Mouse (Mus musculus) embryonic fibroblast, embryonic 13.5 days (primary cell): ENCODE data around the gene Mios.
A peak's percentile ranks its signal among the peaks of the same experiment; 100 is the strongest.

Experiments
- CTCF ChIP-seq: IDR thresholded peaks from 2 replicates; pipeline ENCODE4 v1.5.1; 2011; ENCODE audit warnings: mild to moderate bottlenecking, control low read depth, low read length, moderate library complexity, borderline replicate concordance; ENCODE audit not compliant: insufficient read depth
- POLR2A ChIP-seq: IDR thresholded peaks from 2 replicates; pipeline ENCODE4 v1.6.1; 2011; ENCODE audit warnings: low read depth, mild to moderate bottlenecking, control low read depth, low read length, moderate library complexity

- no peak for TF ChIP-seq CTCF
- TF ChIP-seq POLR2A, result 0 out of 2 replicates have a peak, but pooled peaks have one; percentile 15
Measured at GRCm38 (mm10) chr6:8172101-8172500, 36.9 kb upstream of the Mios start.
